Mouse (Mus musculus): ENCODE measurements around the gene Hoxb4. TPM values are rescaled to one million over a fixed set of nuclear protein-coding genes. Genes with fewer than 3 reads are reported as not detected.

Gene Hoxb4
- polyA plus RNA-seq, 1 experiment from 2014 or later, result 4.4 TPM

DNA sequence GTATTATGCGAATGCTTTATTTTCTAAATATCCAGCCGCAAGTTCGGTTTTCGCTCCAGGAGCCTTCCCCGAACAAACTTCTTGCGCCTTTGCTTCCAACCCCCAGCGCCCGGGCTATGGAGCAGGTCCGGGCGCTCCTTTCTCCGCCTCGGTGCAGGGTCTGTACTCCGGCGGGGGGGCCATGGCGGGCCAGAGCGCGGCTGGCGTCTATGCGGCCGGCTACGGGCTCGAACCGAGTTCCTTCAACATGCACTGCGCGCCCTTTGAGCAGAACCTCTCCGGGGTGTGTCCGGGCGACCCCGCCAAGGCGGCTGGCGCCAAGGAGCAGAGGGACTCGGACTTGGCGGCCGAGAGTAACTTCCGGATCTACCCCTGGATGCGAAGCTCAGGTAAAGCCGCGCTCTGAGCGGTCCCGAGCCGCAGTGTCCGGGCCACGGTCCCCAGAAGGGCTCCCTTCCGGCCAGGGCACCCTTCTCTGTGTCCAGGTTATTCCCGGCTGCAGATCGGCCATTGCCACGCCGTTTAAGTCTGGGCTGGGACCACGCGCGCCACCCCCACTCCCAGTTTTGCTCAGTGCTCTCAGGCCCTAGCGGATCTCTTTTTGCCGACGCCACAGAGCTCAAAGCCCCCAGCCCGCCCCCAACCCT, 31.2 kb upstream of the Hoxb4 start:
- peak overlapping the region; percentile 1; the same call in 1 of the 2 replicates for H3K27ac ChIP-seq
- H3K4me3 ChIP-seq, result peak overlapping the region; percentile 41
- H3K9me3 ChIP-seq, result no peaks in the 10 kb centered on the region
- peak overlapping the region; percentile 67 for H3K4me2 ChIP-seq
- peaks cover 93% of the 10 kb centered on the region for H3K27me3 ChIP-seq
- H3K36me3 ChIP-seq, result no peaks in the 10 kb centered on the region
- H3K9ac ChIP-seq, result peak overlapping the region; percentile 33
- under 1% methylated on average over 55 of the region's 55 CpGs for WGBS
- peaks cover 22% of the 10 kb centered on the region for H3K4me1 ChIP-seq
- ATAC-seq (ENCODE audit: borderline replicate concordance, extremely low read depth, low FRiP score, low TSS enrichment), result 0 out of 2 replicates have a peak, but pooled peaks have one; percentile 2

DNA sequence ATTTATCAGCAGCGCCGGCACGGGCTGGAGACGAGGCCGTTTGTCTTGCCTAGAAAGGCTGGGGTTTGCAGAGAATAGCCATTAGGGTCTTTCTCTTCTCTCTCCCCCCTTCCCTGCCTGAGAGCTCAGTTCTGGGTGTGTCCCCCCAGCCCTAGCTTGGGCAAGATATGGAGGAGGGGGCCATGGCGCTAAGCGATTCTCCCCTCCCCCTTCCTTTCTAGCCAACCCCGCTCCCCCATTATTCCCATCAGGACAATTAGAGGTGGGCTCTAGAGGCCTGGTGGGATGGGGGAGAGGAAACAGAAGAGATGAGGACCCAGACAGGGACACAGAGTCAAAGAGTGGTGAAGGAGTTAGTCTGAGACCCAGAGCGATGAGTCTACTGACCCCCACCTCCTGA, 30.7 kb upstream of the Hoxb4 start:
- Histone ChIP-seq H3K27ac (no peak overlapping the region), H3K9me3 (no peaks in the 10 kb centered on the region), H3K4me3 (peak overlapping the region; percentile 41), H3K27me3 (peaks cover 93% of the 10 kb centered on the region), H3K4me1 (peaks cover 22% of the 10 kb centered on the region), H3K36me3 (no peaks in the 10 kb centered on the region), H3K9ac (peak overlapping the region; percentile 33; the same call in 1 of the 2 replicates), H3K4me2 (peak overlapping the region; percentile 67)
- ATAC-seq (ENCODE audit: borderline replicate concordance, extremely low read depth, low FRiP score, low TSS enrichment), result no peak
- 9% methylated on average over 9 of the region's 9 CpGs for WGBS

DNA sequence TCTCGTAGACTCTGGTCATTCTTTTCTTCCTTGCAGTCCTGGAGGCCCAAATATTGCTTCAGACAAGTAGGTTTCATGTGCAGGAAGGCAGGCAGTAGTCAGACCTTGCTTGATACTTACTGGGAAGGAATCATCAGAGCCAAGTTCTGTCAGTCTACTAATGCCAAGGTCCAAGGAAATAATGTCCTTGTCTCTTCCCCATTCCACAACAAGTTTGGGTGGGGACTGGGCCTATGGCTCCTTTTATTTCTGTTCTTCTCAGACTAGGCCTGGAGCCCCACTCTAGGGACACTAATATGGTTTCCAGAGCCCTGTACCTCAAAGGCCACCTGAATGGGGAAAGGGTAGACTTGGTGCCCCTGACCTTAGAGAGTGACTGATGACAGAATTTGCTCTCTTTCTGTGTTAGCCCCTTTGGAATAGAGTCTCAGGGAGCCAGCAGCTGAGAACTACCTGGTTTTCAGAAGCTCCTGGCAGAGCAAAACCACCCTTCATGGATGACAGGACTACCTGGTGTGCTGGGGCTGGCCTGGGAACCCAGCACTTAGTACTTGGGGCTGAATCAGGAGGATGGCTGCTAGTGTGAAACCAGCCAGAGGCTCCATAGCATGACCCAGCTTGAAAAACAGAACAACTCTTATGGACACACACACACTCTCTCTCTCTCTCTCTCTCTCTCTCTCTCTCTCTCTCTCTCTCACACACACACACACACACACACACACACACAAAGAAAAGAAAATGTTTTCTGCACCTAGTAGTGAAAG, 29.4 kb upstream of the Hoxb4 start:
- no peaks in the 10 kb centered on the region for H3K9me3 ChIP-seq
- no peak for ATAC-seq (ENCODE audit: borderline replicate concordance, extremely low read depth, low FRiP score, low TSS enrichment)
- no peak overlapping the region for H3K4me3 ChIP-seq
- 34% methylated on average over 1 of the region's 1 CpGs for WGBS
- H3K27me3 ChIP-seq, result peaks cover 94% of the 10 kb centered on the region
- peaks cover 14% of the 10 kb centered on the region; the same call in 1 of the 2 replicates for H3K4me1 ChIP-seq
- no peak overlapping the region for H3K4me2 ChIP-seq
- no peak overlapping the region for H3K27ac ChIP-seq
- H3K36me3 ChIP-seq, result no peaks in the 10 kb centered on the region
- no peak overlapping the region for H3K9ac ChIP-seq

DNA sequence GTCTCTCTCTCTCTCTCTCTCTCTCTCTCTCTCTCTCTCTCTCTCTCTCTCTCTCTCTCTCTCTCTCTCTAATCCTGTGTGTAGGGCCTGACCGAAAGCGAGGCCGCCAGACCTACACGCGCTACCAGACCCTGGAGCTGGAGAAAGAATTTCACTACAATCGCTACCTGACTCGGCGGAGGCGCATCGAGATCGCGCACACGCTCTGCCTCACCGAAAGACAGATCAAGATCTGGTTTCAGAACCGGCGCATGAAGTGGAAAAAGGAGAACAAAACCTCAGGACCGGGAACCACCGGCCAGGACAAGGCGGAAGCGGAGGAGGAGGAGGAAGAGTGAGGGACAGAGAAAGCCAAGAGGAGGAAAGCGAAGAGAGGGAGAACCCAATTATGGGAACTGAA, 28.8 kb upstream of the Hoxb4 start:
- Histone ChIP-seq H3K27me3 (peaks cover 97% of the 10 kb centered on the region), H3K27ac (no peak overlapping the region), H3K36me3 (no peaks in the 10 kb centered on the region), H3K4me3 (no peak overlapping the region), H3K4me2 (no peak overlapping the region), H3K9me3 (no peaks in the 10 kb centered on the region), H3K4me1 (peaks cover 11% of the 10 kb centered on the region; the same call in 1 of the 2 replicates), H3K9ac (no peak overlapping the region)
- 36% methylated on average over 21 of the region's 21 CpGs for WGBS
- ATAC-seq (ENCODE audit: borderline replicate concordance, extremely low read depth, low FRiP score, low TSS enrichment), result no peak

DNA sequence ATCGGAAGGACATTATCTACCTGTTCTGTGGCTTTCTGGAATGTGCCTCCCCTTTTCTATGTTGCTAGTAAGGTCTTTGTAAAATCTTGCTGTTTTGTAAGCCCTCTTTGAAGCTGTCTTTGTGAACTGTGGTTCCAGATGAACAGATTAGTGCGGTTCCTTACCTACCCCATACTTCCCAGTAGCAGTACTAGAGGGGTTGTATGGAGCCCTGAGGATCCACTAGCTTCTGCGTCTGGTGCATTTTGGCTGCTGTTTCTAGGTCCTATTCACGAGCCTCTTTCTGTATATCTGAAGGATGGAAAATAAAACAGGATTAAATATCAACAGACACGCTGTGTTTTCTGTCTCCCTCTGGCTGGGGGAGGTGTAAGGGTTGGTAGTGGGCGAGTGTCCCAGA, 28.2 kb upstream of the Hoxb4 start:
- Histone ChIP-seq H3K4me1 (peaks cover 15% of the 10 kb centered on the region), H3K4me3 (no peak overlapping the region), H3K27ac (no peak overlapping the region), H3K27me3 (peaks cover 97% of the 10 kb centered on the region), H3K9ac (no peak overlapping the region), H3K4me2 (no peak overlapping the region), H3K9me3 (no peaks in the 10 kb centered on the region), H3K36me3 (no peaks in the 10 kb centered on the region)
- no peak for ATAC-seq (ENCODE audit: borderline replicate concordance, extremely low read depth, low FRiP score, low TSS enrichment)
- WGBS, result 37% methylated on average over 6 of the region's 6 CpGs

DNA sequence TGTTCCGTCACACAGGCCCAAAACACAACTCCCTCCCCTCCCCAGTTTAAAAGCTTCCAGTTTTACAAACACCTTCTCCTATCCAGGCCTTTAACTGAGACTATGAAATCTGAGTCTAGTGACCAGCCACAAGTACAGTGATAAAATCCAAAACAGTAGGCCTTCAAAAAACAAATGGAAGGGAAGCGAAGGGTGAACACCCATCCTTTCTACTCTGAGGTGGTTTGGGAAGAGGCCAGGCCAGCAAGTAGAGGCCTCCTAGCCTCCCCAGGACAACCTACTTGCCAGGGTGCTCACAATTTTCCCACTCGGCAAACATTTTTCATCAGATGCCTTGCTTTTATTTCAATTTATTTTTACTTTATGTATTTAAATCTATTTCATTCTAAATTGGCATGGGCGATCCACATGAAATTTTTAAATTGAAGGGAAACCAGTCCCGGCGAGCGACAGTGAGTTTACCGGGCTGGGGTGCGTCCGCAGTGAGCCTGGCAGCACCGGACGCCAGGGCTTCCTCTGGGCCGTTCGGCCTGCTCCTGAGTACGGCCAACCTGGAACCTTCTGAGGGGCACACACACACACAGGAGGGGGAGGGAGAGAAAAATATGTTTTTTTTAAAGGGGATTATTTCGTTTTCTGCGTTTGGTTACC, 27.2 kb upstream of the Hoxb4 start:
- Histone ChIP-seq H3K36me3 (no peaks in the 10 kb centered on the region), H3K4me3 (no peak overlapping the region), H3K27me3 (peaks cover 99% of the 10 kb centered on the region), H3K4me2 (no peak overlapping the region), H3K9ac (no peak overlapping the region), H3K4me1 (peaks cover 21% of the 10 kb centered on the region), H3K9me3 (no peaks in the 10 kb centered on the region), H3K27ac (no peak overlapping the region)
- 46% methylated on average over 17 of the region's 17 CpGs for WGBS
- ATAC-seq (ENCODE audit: borderline replicate concordance, extremely low read depth, low FRiP score, low TSS enrichment), result no peak

DNA sequence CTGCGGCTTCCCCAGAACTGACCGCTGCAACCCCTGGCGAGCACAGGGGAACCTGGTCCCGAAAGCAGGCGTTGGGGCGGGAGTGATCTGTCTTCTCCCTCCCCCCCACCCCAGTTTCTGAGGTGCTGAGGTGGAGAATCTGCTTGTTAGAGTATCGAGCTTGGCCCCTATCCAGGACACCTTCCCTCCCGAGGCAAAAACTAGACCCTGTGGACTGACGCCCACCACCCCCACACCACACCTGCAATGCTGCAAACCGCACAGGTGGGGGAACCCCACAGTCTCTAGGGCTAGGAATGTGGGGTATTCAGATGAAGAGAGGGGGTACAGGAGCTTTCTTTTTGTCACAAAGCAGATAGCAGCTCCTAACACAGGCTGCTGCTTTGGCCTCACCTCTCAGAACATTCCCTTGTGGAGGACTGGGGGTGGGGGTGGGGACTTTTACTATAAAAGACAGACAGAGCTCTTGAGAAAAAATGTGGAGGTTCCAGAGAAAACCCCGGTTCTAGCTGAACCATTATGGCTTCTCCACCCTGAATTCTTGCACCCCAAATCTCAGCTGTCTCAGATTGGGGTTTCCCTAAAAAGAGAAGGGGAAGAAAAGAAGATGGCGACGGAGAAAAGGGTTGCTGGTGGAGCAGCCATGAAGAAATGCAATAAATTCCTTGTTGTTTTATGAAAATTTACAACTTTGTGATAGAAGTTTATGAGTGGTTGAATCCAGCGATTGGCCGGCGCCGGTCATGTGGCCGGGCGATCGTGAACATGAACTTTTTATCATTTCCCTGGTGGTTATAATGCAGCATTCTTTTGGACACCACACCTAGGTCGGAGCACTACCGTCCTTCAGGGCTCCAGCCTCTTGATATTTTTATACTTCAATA, 26.1 kb upstream of the Hoxb4 start, which contains the start of gene Hoxb6:
TSS of gene Hoxb6 (plus strand) at position 796 of the 884 bp plus-strand sequence.
- H3K4me2 ChIP-seq, result no peak within 1 kb of the TSS

DNA sequence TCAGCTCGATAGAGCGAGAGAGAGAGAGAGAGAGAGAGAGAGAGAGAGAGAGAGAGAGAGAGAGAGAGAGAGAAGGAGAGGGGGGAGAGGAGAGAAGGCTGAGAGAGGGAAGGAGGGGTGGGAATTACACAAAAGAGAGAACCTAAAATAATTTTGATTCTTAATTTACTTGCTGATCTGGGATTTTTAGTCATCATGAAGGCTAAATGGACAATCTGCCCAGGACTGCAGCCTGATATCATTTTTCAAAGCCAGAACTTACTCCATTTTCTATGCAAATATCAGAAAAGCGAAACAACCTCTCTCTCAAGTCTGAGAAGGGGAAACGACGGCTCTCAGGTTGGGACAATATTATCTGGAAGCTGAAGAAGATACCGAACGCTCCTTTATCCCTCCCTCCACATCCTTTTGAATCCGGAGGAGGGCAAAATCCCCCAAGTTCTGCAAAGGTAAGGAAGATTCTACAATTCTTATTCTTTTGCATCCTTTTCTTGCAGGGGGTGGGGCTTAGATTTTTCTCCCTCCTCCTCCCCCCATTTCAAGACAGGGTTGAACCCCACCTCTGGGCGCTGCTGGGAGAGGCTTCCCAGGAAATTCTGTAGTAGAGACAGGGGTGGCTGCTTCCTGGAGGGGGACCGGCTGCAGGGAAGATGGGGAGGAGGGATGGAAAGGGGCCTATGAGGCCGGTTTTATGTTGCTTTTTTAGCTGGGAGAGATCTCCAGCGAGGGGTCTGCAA, 25.3 kb upstream of the Hoxb4 start:
- Histone ChIP-seq H3K36me3 (no peaks in the 10 kb centered on the region), H3K27me3 (peaks cover 99% of the 10 kb centered on the region), H3K9ac (no peak overlapping the region), H3K4me1 (peaks cover 17% of the 10 kb centered on the region), H3K4me2 (no peak overlapping the region), H3K4me3 (no peak overlapping the region), H3K9me3 (no peaks in the 10 kb centered on the region), H3K27ac (no peak overlapping the region)
- WGBS, result 24% methylated on average over 12 of the region's 12 CpGs
- no peak for ATAC-seq (ENCODE audit: borderline replicate concordance, extremely low read depth, low FRiP score, low TSS enrichment)

More for the DNA sequence above, 26.1 kb upstream of the Hoxb4 start, which contains the start of gene Hoxb6:
- Histone ChIP-seq H3K36me3 (no peaks in the 10 kb centered on the region), H3K4me1 (peaks cover 19% of the 10 kb centered on the region), H3K9me3 (no peaks in the 10 kb centered on the region), H3K27ac (no peak within 1 kb of the TSS), H3K9ac (no peak within 1 kb of the TSS), H3K4me3 (no peak within 1 kb of the TSS), H3K27me3 (peaks cover 99% of the 10 kb centered on the region)
- ATAC-seq (ENCODE audit: borderline replicate concordance, extremely low read depth, low FRiP score, low TSS enrichment), result no peak
- WGBS, result 15% methylated on average over 22 of the region's 22 CpGs

DNA sequence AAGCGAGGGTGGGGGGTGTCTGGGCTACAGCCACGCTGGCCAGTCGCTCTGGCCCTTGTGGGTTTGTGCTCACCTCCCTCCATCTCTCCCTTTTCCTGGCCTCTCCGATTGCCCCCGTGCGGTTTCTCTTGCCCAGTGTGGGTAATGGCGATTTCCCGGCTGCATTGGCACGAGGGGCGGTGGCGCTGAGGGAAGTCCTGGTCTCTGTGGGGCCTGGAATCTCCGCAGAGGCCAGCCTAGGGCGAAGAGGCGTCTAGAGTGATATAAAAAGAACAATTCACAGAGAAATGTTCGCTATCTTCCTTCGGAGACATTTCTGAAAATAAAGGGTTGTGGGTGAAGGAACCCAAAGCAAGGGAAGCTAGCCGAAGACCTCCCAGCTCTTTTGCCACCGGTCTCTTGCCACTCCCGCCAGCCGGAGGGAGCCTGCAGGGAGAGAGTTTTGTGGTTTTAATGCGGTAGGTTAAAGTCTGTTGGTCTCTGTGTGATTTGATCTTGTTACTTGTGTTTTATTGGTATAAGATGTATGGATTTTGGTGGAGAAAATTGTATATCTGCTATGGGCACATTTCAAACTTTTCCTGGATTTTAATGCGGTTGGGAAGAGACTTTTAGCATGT, 24.7 kb upstream of the Hoxb4 start:
- H3K27ac ChIP-seq, result no peak overlapping the region
- H3K4me1 ChIP-seq, result peaks cover 17% of the 10 kb centered on the region
- WGBS, result 30% methylated on average over 21 of the region's 22 CpGs
- ATAC-seq (ENCODE audit: borderline replicate concordance, extremely low read depth, low FRiP score, low TSS enrichment), result no peak
- no peak overlapping the region for H3K4me3 ChIP-seq
- peaks cover 99% of the 10 kb centered on the region for H3K27me3 ChIP-seq
- no peaks in the 10 kb centered on the region for H3K36me3 ChIP-seq
- no peak overlapping the region for H3K9ac ChIP-seq
- no peaks in the 10 kb centered on the region for H3K9me3 ChIP-seq
- H3K4me2 ChIP-seq, result no peak overlapping the region

DNA sequence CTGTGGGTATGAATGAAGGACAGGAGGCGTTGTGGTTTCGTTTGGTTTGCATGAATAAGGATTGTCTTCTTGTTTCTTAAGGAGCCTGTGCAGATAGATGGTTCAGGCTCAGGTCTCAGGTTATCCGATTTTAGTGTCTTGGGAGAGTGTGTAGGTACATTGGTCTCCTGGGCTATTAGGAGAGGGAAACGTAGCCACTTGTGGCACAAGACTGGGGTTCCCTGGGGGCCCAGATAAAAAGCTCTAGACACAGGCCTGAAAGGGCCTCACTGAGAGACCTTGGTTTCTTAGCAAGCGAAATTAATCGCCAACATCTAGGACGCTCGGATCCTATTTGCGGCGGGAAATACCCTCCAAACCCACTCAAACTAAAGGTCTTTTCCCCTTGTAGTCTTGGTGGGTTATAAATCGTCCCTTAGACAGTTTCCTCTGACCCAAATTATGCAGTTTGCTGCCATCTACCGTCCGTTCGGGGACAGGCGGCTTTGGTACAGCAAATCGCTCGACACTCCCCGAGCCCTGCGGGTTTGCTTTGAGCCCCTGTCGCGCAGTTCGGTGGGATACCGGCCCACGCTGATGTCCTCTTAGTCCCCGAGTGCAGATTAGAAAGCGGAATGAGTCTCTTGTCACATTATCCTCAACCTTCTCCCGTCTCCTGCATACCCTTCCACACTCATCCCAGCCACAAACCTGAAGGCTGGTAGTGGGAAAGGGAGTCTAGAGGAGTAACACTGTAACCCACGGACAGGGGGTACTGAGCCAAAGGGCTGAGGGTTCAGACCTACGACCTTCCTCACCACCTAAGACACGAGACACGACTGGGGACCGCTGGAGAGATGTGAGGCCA, 23.6 kb upstream of the Hoxb4 start:
- Histone ChIP-seq H3K4me2 (peak overlapping the region; percentile 55), H3K9me3 (no peaks in the 10 kb centered on the region), H3K4me1 (peaks cover 17% of the 10 kb centered on the region), H3K4me3 (peak overlapping the region; percentile 25), H3K36me3 (no peaks in the 10 kb centered on the region), H3K27ac (no peak overlapping the region), H3K9ac (no peak overlapping the region), H3K27me3 (peaks cover 99% of the 10 kb centered on the region)
- ATAC-seq (ENCODE audit: borderline replicate concordance, extremely low read depth, low FRiP score, low TSS enrichment), result no peak
- WGBS, result 2% methylated on average over 32 of the region's 32 CpGs
